Mouse (Mus musculus) c-Kit-negative CD71-positive TER-119-positive erythroid progenitor cells, embryonic 14.5 days (primary cell): ENCODE measurements around the gene Wnt10a.
"Not testable (repeated sequence)": the region's sequence is repeated elsewhere in the genome, so short reads cannot be mapped to it uniquely, and the experiment has no call there.

Experiments
- DNase-seq: peaks from one replicate; pipeline ENCODE4 v3.0.0-alpha.2; 2013; ENCODE audit warnings: low read depth, low spot score

Gene Wnt10a

GRCm38 (mm10) chr1:74814931-74815647 is 23.8 kb downstream of the Wnt10a start:
- DNase-seq: no peak

- not testable (repeated sequence) for DNase-seq
Measured at GRCm38 (mm10) chr1:74815965-74816364, 24.6 kb downstream of the Wnt10a start.

GRCm38 (mm10) chr1:74816612-74817199 is 25.4 kb downstream of the Wnt10a start:
- DNase-seq: peak; percentile 26

GRCm38 (mm10) chr1:74817219-74817618 is 25.9 kb downstream of the Wnt10a start:
- no peak for DNase-seq

- DNase-seq: no peak
Measured at GRCm38 (mm10) chr1:74818509-74818908, 27.2 kb downstream of the Wnt10a start.

- DNase-seq: not testable (repeated sequence)
Measured at GRCm38 (mm10) chr1:74823598-74823997, 32.3 kb downstream of the Wnt10a start.

- DNase-seq: no peak
Measured at GRCm38 (mm10) chr1:74824518-74825302, 33.4 kb downstream of the Wnt10a start.

GRCm38 (mm10) chr1:74830061-74830460 is 38.7 kb downstream of the Wnt10a start:
- DNase-seq: no peak

- DNase-seq: no peak
Measured at GRCm38 (mm10) chr1:74833255-74833654, 41.9 kb downstream of the Wnt10a start.

GRCm38 (mm10) chr1:74843090-74843489 is 51.8 kb downstream of the Wnt10a start:
- no peak for DNase-seq

GRCm38 (mm10) chr1:74846341-74846740 is 55.0 kb downstream of the Wnt10a start:
- DNase-seq: no peak

GRCm38 (mm10) chr1:74848946-74849345 is 57.6 kb downstream of the Wnt10a start:
- no peak for DNase-seq

GRCm38 (mm10) chr1:74850251-74850650 is 58.9 kb downstream of the Wnt10a start:
- no peak for DNase-seq

- DNase-seq: no peak
Measured at GRCm38 (mm10) chr1:74851001-74851775, 59.9 kb downstream of the Wnt10a start.
